Mouse (Mus musculus): Measurements from ENCODE around the gene Coq10a. TPM values are rescaled to one million over a fixed set of nuclear protein-coding genes. Genes with fewer than 3 reads are reported as not detected.
"Not testable (repeated sequence)": the region's sequence is repeated elsewhere in the genome, so short reads cannot be mapped to it uniquely, and the experiment has no call there.

Coq10a gene
- polyA plus RNA-seq, 1 experiment from 2014 or later: 40.8 TPM

DNA sequence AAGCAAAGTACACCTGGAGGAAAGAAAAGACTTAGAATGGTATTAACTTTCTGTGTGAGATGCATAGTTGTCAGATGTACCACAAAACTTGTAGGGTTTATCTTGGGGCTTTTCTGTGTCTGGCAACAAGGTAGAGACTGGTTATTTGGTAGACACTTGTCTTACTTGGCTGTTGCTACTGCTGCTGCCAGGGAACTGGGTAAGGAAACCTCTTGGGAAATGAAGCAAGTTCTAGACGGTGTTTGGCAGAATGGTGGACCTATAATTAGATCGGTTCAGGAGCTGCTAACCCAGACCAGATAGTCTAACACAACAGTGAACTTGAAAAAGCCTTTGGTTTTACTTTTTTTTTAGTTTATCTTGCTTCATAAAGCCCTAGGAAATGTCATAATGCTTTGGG, 29.8 kb downstream of the Coq10a start:
- H3K4me3 ChIP-seq (replicated peaks): peak overlapping the region; percentile 98
- no peak overlapping the region for H3K27ac ChIP-seq (replicated peaks)
- 0 out of 2 replicates have a peak, but pooled peaks cover 2% of the 10 kb centered on the region for H3K36me3 ChIP-seq
- H3K9ac ChIP-seq (replicated peaks): 0 out of 2 replicates have a peak overlapping the region, but pooled peaks have one; percentile 98
- no peaks in the 10 kb centered on the region for H3K9me3 ChIP-seq (replicated peaks)
- H3K4me1 ChIP-seq: peaks cover 30% of the 10 kb centered on the region
- H3K4me2 ChIP-seq: peak overlapping the region; percentile 71
- H3K27me3 ChIP-seq (replicated peaks): no peaks in the 10 kb centered on the region
- no peak for ATAC-seq (ENCODE audit: low FRiP score)
- WGBS: 67% methylated on average over 2 of the region's 2 CpGs

DNA sequence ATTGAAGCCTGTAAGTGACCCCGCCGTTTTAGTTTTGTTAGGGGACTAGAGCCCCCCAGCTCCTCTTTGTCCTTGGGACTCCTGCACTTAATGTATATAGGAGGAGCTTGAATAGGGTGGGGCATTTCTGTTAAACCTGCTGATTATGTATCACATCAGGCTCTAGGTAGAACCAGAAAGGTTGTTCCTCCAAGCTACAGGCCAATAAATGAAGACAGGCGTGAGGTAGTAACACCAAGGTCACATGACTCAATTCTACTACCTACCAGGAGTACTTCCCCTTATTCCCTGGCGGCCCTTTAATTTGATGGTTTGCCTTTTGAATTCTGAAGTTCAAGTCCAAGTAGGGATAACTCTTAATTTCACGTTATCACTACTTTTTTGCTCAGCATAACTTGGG, 30.4 kb downstream of the Coq10a start:
- Histone ChIP-seq H3K27ac (replicated peaks) (peak overlapping the region; percentile 92), H3K9me3 (replicated peaks) (no peaks in the 10 kb centered on the region), H3K36me3 (0 out of 2 replicates have a peak, but pooled peaks cover 2% of the 10 kb centered on the region), H3K4me3 (replicated peaks) (peak overlapping the region; percentile 98), H3K9ac (replicated peaks) (peak overlapping the region; percentile 98), H3K4me1 (peaks cover 30% of the 10 kb centered on the region), H3K27me3 (replicated peaks) (no peaks in the 10 kb centered on the region), H3K4me2 (peak overlapping the region; percentile 71)
- 27% methylated on average over 5 of the region's 5 CpGs for WGBS
- no peak for ATAC-seq (ENCODE audit: low FRiP score)

DNA sequence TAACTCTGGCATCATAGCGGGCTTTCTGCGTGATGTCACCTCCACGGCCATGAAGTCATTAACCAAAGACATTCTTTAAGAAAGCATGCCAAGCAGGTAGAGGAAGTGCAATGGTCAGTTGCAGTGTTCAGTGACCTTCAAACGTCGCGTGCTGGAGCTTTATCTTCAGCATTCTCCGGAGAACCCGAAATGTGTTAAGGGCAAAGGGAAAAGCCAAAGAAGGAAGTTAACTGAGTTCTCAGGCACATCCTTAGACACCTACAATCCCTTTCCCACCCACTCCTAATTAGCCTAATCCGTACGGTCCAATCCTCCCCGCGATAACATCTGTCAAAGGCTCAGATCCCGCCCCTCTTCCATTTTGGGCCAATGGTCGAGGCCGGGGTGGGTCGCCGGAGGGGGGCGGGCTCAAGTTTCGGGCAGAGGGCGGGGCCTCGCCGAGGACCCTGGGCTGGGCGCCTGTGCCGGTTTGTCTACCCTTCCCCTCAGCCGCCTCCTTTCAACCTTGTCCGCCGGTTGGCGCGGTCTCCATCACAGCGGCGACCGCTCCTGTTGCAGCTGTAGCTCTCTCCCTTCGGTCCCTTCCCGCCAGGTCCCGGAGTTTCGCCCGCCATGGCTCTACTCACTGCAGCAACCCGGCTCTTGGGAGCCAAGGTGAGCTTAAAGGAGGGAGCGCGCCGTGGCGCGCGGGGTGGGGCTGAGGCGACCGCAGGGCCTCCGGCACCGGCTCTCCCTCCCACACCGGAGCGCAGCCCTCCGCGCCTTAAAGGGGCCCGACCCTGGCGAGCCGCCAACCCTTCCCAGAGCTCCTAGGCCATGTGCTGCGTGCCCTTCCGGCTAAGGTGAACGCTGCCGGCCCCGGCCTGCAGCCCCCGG, 31.3 kb downstream of the Coq10a start, which contains the start of gene Cs:
TSS of gene Cs (plus strand) at position 429 of the 876 bp plus-strand sequence.
- Histone ChIP-seq H3K4me1 (peaks cover 30% of the 10 kb centered on the region), H3K4me2 (peak within 1 kb of the TSS; percentile 73), H3K36me3 (0 out of 2 replicates have a peak, but pooled peaks cover 2% of the 10 kb centered on the region), H3K9me3 (replicated peaks) (no peaks in the 10 kb centered on the region), H3K27ac (replicated peaks) (peak within 1 kb of the TSS; percentile 92), H3K9ac (replicated peaks) (peak within 1 kb of the TSS; percentile 98), H3K27me3 (replicated peaks) (no peaks in the 10 kb centered on the region), H3K4me3 (replicated peaks) (peak within 1 kb of the TSS; percentile 98)
- WGBS: 1% methylated on average over 61 of the region's 61 CpGs
- peak; percentile 98 for ATAC-seq (ENCODE audit: low FRiP score)

DNA sequence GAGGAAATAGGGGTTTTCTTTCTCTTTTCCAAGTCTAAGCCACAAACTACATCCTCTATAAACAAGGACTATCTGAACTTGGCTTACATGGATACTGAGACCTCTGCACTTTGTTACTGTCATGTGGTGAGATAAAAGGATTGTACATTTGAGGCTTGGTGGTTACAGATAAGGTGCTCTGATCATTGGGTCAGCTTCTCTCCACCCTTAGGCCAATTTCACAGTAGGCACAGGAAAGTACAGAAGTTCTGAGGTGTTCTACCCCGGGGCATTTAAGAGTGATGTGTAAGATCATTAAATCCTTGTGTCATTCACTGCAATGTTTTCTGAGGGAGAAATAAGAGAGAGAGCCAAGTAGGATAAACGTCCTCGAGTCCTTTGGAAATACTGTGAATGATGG, 32.2 kb downstream of the Coq10a start:
- 87% methylated on average over 3 of the region's 3 CpGs for WGBS

DNA sequence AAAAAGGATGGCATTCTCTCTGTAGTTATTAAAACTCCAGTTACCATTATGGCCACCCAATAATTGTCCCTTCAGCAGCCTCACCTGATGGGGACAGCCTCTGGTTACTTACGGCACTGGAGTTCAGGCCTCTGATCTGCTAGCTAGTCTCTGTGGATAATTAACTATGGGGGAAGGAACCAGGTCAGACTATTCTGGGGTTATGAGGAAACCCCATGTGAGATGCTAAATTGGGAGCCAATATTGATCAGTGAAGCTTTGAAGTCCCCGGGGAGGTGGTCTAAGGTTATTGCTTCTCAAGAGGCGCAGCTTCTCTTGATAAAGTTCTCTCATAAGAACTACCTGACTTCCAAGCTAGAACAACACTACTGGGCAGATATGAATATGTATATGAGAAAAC, 32.6 kb downstream of the Coq10a start:
- no peak for ATAC-seq (ENCODE audit: low FRiP score)
- H3K27ac ChIP-seq (replicated peaks): no peak overlapping the region
- no peak overlapping the region for H3K9ac ChIP-seq (replicated peaks)
- no peaks in the 10 kb centered on the region for H3K9me3 ChIP-seq (replicated peaks)
- no peak overlapping the region for H3K4me3 ChIP-seq (replicated peaks)
- H3K4me1 ChIP-seq: peaks cover 30% of the 10 kb centered on the region
- H3K4me2 ChIP-seq: no peak overlapping the region
- no peaks in the 10 kb centered on the region for H3K27me3 ChIP-seq (replicated peaks)
- H3K36me3 ChIP-seq: 0 out of 2 replicates have a peak, but pooled peaks cover 2% of the 10 kb centered on the region
- 92% methylated on average over 3 of the region's 3 CpGs for WGBS

More for the DNA sequence above, 32.2 kb downstream of the Coq10a start:
- Histone ChIP-seq H3K27me3 (replicated peaks) (no peaks in the 10 kb centered on the region), H3K36me3 (0 out of 2 replicates have a peak, but pooled peaks cover 2% of the 10 kb centered on the region), H3K9me3 (replicated peaks) (no peaks in the 10 kb centered on the region), H3K4me1 (peaks cover 30% of the 10 kb centered on the region), H3K27ac (replicated peaks) (no peak overlapping the region; the same call in 1 of the 2 replicates), H3K9ac (replicated peaks) (peak overlapping the region; percentile 52; the same call in 1 of the 2 replicates), H3K4me3 (replicated peaks) (peak overlapping the region; percentile 98; the same call in 1 of the 2 replicates), H3K4me2 (peak overlapping the region; percentile 73)
- no peak for ATAC-seq (ENCODE audit: low FRiP score)

DNA sequence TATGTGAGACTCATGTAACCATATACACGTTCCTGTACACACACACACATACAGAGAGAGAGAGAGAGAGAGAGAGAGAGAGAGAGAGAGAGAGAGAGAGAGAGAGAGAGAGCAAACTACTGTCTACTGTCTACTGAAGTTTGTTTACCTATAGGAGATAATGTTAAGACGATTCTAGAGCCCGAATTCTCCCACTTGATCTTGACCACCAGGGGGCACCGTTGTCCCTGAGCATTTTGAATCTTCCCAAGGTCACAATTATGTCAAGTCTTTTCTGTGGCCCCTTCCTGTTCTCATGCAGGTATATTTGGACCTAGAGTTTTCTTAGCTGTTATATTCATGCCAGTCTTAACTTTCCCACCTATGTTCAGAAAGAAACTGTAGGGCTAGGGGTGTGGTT, 33.2 kb downstream of the Coq10a start:
- H3K9me3 ChIP-seq (replicated peaks): no peaks in the 10 kb centered on the region
- H3K9ac ChIP-seq (replicated peaks): no peak overlapping the region
- 5% methylated on average over 4 of the region's 4 CpGs for WGBS
- no peak overlapping the region for H3K4me2 ChIP-seq
- 0 out of 2 replicates have a peak, but pooled peaks cover under 1% of the 10 kb centered on the region for H3K36me3 ChIP-seq
- ATAC-seq (ENCODE audit: low FRiP score): no peak
- no peaks in the 10 kb centered on the region for H3K27me3 ChIP-seq (replicated peaks)
- no peak overlapping the region for H3K27ac ChIP-seq (replicated peaks)
- no peak overlapping the region for H3K4me3 ChIP-seq (replicated peaks)
- peaks cover 30% of the 10 kb centered on the region for H3K4me1 ChIP-seq

DNA sequence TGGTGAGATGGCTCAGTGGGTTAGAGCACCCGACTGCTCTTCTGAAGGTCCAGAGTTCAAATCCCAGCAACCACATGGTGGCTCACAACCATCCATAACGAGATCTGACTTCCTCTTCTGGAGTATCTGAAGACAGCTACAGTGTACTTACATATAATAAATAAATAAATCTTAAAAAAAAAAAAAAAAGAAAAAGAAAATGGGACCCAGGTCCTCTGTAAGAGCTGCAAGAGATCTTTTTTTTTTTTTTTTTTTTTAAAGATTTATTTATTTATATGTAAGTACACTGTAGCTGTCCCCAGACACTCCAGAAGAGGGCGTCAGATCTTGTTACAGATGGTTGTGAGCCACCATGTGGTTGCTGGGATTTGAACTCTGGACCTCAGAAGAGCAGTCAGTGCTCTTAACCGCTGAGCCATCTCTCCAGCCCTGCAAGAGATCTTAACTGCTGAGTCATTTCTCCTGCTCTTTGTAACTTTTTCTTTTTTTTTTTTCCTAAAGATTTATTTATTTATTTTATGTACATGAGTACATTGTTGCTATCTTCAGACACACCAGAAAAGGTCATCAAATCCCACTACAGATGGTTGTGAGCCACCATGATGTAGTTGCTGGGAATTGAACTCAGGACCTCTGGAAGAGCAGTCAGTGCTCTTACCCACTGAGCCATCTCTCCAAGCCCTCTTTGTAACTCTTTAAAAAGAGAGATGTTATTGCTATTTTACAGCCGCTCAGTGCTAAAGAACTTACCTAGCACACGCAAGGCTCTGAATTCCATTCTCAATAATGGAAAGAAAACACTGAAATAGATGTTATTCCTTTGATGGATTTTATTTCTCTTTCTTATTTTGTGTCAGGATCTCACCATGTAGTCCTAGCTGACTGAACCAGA, 36.2 kb downstream of the Coq10a start:
- WGBS: 77% methylated on average over 6 of the region's 6 CpGs
- H3K9me3 ChIP-seq (replicated peaks); ATAC-seq (ENCODE audit: low FRiP score); H3K4me3 ChIP-seq (replicated peaks); H3K4me1 ChIP-seq; H3K27me3 ChIP-seq (replicated peaks); H3K9ac ChIP-seq (replicated peaks); H3K27ac ChIP-seq (replicated peaks); H3K4me2 ChIP-seq: not testable (repeated sequence)
- H3K36me3 ChIP-seq: peaks cover 15% of the 10 kb centered on the region

DNA sequence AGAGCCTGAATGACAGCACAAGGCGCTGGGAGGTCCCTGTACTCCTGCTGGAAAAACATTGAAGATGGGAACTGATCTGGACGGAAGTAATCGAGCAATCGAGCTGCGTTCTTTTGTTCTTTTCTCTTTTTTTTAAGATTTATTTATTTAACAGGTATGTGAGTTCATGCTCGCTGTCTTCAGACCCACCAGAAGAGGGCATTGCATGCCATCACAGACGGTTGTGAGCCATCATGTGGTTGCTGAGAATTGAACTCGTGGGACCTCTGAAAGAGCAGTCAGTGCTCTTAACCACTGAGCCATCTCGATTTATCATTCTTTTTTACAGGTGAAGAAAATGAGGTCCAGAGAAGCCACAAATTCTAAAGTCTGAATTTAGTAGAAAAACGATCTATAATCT, 41.2 kb downstream of the Coq10a start:
- no peaks in the 10 kb centered on the region for H3K27me3 ChIP-seq (replicated peaks)
- WGBS: 86% methylated on average over 10 of the region's 10 CpGs

DNA sequence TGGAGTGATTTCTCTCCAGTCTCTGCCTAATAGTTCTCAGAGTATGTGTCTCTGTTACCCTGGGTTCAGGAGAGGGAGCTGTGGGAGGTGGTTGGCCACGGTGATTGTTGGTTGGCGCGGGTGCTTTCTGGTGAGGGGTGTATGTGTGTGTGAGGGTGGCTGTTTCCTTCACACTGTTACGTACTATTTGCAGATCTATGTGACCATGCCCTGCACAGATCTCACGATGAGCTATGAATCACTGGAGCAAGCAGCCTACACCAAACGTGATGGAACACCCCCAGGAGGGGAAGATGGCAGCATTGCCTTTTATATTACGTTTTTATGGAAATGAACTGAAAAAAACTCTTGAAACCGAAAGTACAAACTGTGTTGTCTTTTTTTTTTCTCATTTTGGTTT, 42.0 kb downstream of the Coq10a start:
- ATAC-seq (ENCODE audit: low FRiP score): no peak
- 92% methylated on average over 8 of the region's 8 CpGs for WGBS
- peaks cover 14% of the 10 kb centered on the region for H3K4me1 ChIP-seq
- H3K4me2 ChIP-seq: no peak overlapping the region
- no peak overlapping the region for H3K9ac ChIP-seq (replicated peaks)
- H3K36me3 ChIP-seq: peaks cover 37% of the 10 kb centered on the region
- H3K4me3 ChIP-seq (replicated peaks): no peak overlapping the region
- H3K27me3 ChIP-seq (replicated peaks): no peaks in the 10 kb centered on the region
- no peaks in the 10 kb centered on the region for H3K9me3 ChIP-seq (replicated peaks)
- H3K27ac ChIP-seq (replicated peaks): no peak overlapping the region

More for the DNA sequence above, 41.2 kb downstream of the Coq10a start:
- Histone ChIP-seq H3K9me3 (replicated peaks) (no peaks in the 10 kb centered on the region), H3K4me1 (peaks cover 14% of the 10 kb centered on the region), H3K4me3 (replicated peaks) (no peak overlapping the region), H3K9ac (replicated peaks) (no peak overlapping the region), H3K4me2 (no peak overlapping the region), H3K36me3 (peaks cover 37% of the 10 kb centered on the region), H3K27ac (replicated peaks) (no peak overlapping the region)
- no peak for ATAC-seq (ENCODE audit: low FRiP score)

DNA sequence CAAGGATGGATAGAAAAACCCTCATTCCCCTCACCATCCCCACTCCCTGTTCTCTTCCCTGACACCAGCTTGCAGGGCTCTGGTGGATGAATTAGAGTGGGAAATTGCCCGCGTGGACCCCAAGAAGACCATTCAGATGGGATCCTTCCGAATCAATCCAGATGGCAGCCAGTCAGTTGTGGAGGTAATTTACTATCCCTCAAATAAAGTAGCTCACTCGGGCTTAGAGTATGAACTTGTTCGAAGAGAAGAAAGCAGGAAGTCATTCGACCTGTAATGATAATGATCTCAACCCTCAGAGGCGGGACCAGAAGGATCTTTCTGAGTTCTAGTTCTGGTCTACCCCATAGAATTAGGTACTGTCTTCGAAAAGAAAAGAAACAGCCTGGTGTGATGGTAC, 45.3 kb downstream of the Coq10a start:
- peaks cover 19% of the 10 kb centered on the region for H3K4me1 ChIP-seq
- WGBS: 69% methylated on average over 8 of the region's 8 CpGs
- peak overlapping the region; percentile 99 for H3K9ac ChIP-seq (replicated peaks)
- H3K36me3 ChIP-seq: peaks cover 54% of the 10 kb centered on the region
- ATAC-seq (ENCODE audit: low FRiP score): no peak
- no peaks in the 10 kb centered on the region for H3K9me3 ChIP-seq (replicated peaks)
- peak overlapping the region; percentile 97; the same call in 1 of the 2 replicates for H3K27ac ChIP-seq (replicated peaks)
- H3K4me2 ChIP-seq: peak overlapping the region; percentile 77
- no peaks in the 10 kb centered on the region for H3K27me3 ChIP-seq (replicated peaks)
- H3K4me3 ChIP-seq (replicated peaks): peak overlapping the region; percentile 91

Data from neural tube, embryonic 15.5 days (tissue).